Mouse (Mus musculus) lung, postnatal 14 days (tissue): ENCODE results near the gene Syne4.

Source experiments
- DNase-seq: peaks from one replicate; pipeline ENCODE4 v3.0.0; 2021

Gene Syne4

DNA sequence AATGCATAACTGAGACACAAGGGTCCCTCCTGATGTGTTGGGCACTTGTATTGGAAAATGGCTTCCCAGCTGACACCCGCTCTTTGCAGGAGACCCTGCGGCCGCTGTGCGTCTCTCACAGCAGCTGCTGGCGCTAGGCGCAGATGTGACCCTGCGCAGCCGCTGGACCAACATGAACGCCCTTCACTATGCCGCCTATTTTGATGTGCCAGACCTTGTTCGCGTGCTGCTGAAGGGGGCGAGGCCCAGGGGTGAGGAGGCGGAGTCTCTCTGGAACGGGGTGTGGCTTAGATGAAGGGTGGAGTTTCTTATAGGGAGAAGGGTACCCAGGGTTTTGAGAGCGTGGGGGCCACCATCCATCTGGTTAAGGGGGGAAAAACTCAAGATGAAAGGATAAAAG lies 17.3 kb upstream of the Syne4 start:
- no peak for DNase-seq

DNA sequence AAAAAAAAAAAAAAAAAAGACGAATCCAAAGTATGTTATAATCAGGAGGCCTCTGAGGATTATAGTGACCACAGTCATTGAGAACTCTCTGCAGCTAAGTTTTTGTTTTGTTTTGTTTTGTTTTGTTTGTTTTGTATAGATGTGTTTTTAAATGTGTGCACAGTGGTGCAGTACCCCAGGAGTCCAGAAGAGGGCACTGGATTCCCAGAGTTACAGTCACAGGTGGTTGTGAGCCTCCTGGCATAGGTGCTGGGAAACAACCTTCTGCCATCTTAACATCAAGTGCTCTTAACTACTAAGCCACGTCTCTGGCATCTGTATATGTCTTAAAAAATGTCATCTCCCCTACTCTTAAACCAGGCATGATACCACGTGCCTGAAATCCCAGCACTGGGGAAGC lies 13.7 kb upstream of the Syne4 start:
- DNase-seq: peak; percentile 29

DNA sequence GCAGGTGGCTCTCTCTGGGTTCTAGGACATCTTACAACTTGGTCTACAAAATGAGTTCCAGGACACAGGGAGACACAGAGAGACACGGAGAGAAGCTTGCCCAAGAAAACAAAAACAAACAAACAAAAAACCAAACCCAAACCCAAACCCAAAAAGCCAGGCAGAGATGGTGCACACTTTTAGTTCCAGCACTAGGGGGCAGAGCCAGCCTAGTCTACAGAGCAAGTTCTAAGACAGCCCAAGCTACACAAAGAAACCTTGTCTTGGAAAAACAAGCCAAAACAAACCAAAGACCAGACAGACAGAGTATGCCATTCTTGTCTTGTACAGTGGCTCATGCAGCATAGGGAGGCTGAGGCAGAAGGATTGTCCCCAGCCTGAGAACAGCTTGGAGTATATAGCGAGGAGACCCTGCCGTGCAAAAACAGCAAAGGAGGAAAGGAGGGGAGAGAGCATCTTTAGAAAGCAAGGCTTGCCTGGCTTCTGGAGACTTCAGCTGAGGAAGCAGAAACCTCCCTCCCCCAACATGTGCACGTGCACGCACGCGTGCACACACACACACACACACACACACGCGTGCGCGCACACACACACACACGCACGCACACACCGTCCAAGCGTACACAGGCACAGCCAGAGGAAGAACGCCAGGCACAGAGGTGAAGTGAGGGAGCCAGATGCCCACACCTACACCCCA lies 8.4 kb upstream of the Syne4 start:
- DNase-seq: no peak

DNA sequence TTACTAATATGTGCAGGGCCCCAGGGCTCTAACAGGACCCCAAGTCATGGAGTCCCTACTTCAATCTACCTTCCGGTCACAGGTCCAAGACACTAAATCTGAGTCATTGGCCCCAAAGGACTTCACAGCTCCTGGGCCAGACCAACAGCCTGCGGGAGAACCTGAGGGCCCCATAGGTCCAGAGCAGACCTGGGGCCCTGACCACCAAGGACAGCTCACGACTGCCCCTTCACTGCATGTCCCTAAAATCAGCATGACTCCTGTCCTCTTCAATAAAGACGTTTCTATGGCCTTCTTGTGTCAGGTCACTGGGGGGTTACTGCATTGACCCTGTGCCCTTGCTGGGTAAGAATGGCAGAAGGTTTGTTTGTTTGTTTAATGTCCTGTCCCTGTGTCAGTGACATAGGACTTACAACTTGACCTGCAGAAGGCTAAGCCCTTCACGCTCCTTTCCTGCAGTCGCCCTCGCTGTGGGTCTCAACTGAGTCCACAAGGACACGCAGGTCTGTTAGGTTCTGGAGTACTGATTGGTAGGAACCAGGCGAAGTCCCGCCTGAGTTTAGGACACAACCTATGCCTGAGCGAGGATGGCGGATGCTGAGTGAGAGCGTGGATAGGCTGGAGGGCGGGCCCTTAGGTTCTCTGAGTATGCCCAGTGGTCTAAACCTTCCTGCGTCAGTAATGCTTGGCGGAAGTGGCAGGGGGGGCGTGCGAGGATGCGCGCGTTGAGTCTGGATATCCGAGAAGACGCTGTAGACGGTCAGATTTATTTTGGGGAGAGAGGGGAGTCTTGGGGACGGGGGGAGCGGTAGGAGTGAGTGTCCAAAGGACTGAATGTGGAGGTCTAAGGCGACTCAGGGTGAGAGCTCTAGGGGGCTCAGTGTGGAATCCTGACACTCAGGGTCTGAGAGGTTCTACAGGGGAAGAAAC lies 6.3 kb upstream of the Syne4 start, which contains the start of gene Alkbh6:
Gene Alkbh6 (plus strand): TSS at position 642 of the 930 bp plus-strand sequence.
- DNase-seq: peak; percentile 91

DNA sequence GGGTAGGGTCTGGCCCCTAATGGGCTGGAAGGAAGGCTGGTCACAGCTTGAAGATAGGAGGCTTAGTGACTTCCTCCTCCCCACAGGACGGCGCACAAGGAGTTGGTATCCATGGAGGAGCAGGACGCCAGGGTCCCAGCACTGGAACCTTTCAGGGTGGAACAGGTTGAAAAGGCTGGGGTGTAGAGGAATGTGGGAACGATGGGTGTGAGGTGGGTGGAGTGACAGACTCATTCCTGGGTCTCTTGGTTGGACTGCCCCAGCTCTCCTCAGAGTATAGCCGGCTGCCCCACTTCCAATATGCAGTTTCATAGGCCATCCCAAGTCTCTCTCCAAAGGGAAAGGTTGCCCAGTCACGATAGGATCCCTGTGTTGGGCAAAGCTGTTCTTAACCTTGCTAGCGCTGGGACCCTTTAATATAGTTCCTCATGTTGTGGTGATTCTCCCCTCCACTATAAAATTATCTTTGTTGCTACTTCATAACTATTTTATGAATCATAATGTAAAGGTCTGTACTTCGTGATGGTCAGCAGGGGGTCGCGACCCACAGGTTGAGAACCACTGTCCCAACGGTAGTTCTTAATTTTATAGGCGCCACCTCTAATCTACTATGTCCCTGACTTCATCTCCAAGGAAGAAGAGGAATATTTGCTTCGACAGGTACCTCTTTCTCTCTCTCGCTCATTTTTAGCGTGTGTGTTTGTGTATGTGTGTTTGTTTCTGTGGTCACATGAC lies 5.0 kb upstream of the Syne4 start:
- DNase-seq: no peak

DNA sequence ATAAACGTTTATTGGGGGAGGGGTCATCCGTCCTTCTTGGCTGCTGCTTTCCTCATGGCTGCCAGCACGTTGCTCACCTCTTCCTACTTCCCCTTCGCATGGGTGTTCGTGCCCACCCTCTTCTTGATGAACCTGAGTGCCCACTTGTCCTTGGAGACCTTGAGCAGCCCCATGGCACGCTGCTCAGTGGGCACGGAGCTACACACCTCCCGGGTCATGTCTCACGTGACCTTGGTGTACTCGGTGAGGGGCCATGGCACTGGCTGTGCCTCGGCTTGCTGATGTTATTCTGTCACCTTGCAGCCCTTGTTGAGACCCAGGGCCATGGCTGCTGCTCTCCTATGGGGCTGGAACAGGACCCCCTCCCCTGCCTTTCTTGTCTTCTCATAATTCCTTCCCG lies 4.5 kb upstream of the Syne4 start:
- no peak for DNase-seq

DNA sequence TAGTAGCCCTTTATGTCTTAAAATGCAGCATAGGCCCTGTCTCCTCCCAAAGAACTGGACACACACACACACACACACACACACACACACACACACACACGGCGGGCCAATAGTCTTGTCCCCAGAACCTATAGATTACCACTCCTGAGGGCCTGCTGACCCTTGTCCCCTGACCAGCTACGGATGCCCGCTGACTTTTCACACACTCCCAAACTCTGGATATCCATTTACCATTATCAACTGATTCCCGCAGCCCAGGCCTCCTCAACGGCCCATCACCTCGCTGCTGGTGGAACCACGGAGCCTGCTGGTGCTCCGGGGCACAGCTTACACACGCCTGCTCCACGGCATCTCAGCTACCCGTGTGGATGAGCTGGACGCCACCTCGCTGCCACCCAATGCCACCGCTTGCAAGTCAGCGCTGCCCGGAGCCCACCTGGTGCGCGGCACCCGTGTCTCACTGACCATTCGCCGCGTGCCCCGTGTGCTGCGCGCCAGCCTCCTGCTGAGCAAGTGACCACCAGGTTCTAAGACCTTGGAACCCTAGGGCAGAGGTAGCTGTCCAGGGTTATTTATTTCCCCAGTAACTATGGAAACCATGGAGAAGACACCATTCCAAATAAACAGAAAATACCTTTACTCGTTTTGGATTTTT lies 814 bp upstream of the Syne4 start:
- no peak for DNase-seq

DNA sequence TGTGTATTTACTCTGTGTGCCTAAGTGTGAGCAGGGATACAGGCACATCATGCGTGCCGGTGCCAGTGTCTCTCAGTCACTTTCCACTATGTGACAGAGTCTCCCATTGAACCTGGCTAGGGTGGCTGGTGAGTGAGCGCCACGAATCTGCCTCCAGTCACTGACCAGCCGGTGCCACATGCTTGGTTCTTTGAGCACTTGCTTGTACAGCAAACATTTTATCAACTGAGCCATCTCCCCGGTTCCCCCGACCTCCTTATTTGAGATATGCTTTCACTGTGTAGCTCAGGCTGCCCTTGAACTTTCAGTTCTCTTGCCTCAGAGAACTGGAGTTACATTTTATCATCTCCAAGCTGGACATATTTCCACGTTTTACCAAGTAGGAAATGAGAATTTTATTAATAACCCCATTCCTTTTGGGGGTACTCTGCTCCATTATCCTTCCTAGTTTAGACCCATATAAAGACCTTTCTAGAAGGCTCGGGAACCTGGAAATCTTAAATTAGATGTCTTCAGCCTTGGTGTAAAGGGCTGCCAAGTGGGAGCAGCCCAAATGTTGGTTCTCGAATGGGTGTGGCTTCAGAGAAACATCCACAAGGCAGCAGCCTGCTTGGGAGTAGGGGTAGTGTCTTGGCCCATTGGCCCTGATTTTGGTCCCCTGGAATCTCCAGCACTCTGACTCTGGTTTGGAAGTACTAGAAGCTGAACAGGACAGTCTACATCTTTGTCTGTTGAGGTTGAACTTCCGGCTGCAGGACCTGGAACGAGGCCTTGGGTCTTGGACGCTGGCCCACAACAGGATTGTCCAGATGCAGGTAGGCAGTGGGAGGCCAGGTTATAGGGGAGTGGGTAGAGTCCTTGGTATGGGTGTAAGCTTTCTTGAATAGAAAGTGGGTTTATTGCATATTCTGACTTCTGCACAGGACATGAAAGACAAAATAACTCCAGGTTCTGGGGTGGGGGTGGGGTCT lies 1.2 kb downstream of the Syne4 start:
- no peak for DNase-seq

DNA sequence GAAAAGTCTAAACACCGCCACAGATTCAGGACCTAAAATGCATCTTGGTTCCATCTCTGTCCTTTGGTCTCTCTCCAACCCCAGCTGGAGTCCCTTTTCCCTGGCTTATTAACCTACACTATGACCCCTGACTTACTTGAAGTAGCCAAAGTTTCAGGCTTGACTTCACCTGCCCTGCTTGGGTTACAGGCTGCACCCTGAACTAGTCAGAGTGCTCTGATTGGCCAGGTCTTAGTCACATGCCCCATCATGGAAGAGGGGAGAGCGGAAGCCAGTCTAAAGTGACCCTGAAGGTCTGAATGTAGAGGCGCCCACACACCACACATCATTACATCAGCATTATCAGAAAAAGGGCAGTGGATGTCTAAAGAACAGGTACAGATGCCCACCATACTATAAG lies 3.5 kb downstream of the Syne4 start:
- DNase-seq: no peak

DNA sequence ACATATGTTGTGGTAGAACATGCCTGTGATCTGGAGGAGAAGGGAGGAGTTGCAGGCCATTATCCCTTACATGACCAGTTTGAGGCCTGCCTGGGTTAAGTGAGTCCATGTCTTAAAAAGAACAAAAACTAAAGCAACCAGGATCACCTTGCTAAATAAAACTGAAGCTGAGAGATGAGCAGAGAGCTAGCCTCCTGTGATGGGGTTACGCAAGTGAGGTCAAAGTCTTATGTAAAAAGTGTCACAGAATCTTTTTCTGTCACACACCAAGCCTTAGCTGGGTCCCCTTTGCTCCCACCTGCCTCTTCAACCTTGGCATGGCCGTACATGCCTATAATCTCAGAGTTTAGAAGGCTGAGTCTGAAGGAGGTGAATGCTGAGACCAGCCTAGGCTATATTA lies 6.3 kb downstream of the Syne4 start:
- no peak for DNase-seq

DNA sequence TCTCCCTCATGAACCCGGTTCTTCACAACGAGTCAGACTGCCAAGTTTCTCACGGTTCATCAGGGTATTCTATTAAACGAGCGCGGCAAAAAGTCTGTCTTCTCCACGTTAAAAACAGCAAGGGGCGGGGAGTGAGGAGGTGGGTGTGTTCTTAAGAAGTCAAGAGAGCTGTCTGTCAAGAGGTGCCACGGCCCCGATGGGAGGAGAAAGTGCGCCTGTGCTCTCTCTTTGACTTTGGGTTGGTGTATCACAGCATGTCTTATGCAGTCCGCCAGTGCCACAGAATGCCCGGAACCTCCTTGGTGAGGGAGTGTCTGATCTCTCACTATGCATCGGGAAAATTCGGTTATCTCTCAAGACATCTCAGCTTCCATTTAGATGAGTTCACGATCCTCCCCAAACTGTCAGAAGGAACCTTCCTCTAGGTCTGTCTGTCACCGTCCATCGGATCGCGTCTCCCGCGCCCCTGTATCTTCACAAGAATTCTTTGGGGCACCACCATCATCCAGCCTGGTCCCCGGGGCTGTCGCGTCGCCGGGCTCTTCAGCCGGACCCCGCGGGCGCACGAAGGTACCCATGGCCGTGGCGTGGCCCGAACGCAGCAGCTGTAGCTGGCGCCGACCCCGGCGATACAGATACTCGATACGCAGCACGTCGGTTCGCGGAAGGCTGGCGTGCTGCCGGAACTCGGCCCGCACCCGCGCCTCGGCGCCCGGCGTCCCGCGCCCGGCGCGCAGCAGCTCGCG lies 7.1 kb downstream of the Syne4 start, which contains the start of gene E130208F15Rik:
Gene E130208F15Rik (plus strand): TSS at position 202 of the 746 bp plus-strand sequence.
- peak; percentile 69 for DNase-seq

DNA sequence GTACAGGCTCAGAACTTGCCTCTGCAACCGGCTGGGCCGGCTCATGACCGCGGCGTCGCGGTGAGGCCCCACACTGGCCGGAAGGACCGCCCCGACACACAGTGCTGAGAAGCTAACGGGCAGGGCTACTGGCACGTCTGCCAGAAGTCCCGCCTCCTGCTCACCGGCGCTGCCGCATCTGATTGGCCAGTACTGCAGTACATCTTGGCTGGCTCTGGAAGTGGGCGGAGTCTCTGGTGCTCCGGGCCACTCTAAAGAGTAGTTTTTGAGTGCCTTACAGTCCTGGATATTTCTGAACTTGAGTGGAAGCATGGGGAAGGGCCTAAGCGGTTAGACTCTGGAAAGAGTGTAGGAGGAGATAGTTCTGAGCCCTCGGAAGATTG lies 7.7 kb downstream of the Syne4 start:
- DNase-seq: peak; percentile 98

DNA sequence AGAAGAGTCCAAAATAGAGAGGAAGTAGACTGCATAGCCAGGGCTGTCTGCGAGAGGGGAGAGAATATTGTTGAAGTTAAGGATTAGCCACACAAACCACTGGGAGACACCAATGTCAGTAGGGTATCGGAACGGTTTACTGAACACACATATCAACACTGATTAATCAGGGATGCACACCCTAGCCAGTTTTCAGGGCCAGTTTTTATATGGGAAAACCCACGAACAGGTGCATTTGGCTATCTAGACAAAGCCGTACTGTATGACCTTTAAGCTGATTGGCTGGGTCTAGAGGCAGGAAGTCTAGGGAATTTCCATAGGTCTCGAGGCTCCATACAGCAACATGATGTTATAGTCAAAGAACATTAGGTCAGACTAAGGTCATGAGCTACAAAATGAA lies 8.3 kb downstream of the Syne4 start:
- DNase-seq: no peak

DNA sequence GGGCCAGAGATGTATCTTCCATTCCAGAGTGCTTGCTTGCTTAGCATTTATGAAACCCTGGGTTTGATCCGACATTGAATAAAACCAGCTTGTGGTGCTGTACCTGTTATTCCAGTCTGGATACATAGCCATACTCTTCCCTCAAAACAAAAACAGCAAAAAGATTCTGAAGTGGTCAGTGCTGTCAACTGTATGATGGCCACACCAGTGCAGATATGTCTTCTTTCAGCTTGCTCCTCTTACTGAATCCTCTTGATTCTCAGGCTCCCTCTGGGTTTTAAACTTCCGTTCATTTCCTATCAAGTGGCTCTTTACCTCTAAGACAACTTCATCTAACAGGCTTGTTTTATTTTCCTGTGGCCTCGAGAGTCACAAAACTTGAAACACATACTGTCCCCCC lies 9.2 kb downstream of the Syne4 start, which contains the start of gene Sdhaf1:
Gene Sdhaf1 (minus strand): TSS at position 101 of the 400 bp plus-strand sequence.
- no peak for DNase-seq

DNA sequence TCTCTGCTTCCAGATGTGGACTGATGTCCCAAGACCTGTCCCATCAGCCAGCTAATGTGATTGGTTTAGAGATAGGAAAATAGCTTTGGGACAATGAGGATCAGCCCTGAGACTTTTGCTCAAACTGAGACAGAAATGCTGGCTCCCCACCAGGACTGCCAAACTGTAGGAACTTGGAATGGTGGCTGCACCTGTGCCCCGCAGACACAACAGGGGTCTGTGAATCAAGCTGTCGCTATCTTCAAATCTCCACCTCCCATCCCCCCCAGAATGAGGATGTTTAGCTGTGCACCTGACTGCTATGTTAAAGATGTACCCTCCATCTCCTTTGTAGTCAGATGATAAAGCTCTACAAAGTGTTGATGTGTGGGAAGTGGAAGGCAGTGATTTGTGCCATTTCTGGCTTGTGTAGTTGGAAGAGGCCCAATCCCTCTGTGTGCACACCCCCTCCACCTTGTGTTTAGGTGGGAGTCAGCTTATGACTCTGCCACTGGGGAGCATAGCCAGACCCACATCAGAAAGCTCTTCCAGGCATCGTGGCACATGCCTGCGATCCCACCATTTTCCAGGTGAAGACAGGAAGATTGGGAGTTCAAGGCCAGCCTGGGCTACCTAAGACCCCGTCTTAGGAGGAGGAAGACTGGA lies 9.8 kb downstream of the Syne4 start:
- no peak for DNase-seq

DNA sequence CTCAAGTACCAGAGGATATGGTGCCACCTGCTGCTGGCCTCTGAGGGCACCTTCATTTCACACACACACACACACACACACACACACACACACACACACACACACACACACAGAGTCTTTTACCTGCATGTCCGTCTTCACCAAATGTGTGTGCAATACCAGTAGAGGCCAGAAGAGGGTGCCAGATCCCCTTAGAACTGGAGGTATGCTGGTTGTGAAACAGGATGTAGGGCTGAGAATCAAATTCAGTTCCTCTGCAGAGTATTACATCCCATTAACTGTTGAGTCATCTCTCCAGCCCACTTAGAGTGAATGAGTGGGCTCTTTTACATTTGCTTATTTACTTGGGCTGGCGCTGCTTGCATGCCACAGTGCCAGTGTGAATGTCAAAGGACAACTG lies 10.8 kb downstream of the Syne4 start:
- DNase-seq: peak; percentile 51

DNA sequence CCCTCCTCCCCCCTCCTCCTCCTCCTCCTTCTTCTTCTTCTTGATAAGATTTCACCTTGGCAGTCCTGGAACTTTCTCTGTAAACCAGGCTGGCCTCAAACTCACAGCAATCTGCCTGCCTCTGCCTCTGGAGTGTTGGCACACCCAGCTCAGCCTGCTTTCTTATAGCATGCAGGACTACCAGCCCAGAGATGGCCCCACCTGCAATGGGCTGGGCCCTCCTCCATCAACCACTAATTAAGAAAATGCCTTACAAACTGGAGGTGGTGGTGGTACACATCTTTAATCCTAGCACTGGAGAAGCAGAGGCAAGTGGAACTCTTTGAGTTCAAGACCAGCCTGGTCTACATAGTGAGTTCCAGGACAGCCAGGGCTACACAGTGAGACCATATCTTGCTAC lies 11.8 kb downstream of the Syne4 start:
- DNase-seq: no peak

DNA sequence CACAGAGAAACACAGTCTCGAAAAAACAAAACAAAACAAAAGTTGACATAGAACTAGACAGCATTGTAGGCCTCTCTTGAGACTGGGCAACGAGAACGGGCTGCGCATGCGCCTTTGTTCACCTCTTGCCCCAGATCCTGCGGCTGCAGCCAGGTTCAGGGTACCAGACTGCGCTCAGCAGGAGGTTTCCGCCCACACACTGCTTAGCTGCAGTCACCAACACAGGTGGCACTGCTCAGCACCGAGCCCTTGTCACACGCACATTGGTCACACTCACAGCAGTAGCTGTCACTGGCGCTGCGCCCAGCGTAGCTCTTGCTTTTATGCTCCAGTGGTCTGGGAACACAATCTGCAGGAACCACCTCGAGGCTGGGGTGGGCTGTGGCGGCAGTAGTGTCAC lies 12.5 kb downstream of the Syne4 start:
- DNase-seq: peak; percentile 50

DNA sequence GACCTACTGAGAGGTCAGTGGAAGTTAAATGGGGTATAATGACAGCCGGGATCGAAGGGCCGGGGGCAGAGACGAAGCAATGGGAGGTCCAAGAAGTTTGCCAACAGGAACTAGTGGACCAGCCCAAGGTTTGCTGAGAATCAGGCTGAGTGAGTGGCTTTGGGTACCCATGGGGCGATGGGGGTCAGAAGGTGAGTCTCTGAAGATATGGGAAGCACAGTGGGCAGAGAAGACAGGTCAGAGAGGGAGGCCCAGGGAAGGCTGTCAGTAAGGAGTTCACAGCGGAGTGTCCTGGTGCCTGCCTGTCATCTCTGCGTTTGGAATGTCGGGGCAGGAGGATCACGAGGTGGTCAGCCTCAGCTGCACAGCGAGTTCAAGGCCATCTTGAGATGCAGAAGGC lies 13.8 kb downstream of the Syne4 start:
- DNase-seq: no peak

DNA sequence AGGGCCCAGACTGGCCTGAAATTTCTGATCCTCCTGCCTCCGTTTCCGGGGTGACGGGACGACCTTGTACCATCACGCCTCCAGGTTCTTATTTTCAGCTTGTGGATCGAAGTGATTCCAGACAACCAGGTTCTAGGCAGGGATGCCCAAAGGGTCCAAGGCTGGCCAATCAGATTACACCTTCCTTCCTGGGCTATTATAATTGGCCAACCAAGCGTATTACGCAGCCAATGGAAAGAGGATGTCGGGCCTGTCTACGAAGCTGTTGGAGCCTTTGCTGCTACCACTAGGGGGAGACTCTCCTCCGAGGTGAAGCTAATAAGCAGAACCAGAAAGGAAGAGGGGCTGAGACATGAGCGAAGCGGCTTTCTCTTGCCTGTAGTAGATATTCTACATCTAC lies 17.3 kb downstream of the Syne4 start:
- peak; percentile 79 for DNase-seq
